Mouse (Mus musculus) 3134 (cell line): ENCODE results near the gene Fam198a.
"Not testable (repeated sequence)": the region's sequence is repeated elsewhere in the genome, so short reads cannot be mapped to it uniquely, and the experiment has no call there.

Experiments
- DNase-seq: peaks from one replicate; pipeline ENCODE4 v3.0.0-alpha.2; 2011; ENCODE audit warnings: low spot score; ENCODE audit not compliant: insufficient read length; ENCODE audit errors: extremely low read depth

The Fam198a gene

GRCm38 (mm10) chr9:122018079-122018478 is 67.3 kb downstream of the Fam198a start:
- DNase-seq: no peak

DNA sequence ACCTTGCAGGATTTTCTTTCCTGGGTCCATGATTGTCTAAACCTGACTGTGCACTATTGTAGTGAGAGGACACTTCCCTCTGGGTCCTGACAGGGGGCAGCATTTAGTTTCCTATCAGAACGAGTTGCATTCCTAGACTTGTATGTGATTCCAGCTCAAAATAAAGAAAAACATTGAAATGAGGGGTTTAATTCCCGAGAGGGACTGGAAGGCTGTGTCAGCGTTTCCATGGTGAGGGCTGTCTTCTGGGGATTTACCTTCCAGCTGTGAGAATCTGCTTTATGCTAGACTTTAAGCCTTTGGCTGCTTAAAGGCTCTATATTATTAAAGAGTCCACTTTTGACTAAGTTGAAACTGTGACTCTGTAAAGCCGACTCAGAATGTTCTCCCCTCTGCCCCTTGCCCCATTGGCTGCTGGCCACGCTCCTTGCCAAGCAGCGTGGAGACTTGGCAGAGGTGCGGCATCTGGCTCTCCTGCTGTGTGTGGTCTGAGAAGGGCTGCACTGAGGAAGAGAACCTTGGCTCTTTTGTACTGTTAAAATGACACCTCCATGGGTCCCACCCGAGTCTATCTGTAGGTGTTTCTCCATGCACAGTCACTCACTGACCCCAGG is 68.1 kb downstream of the Fam198a start:
- DNase-seq: peak; percentile 21

DNA sequence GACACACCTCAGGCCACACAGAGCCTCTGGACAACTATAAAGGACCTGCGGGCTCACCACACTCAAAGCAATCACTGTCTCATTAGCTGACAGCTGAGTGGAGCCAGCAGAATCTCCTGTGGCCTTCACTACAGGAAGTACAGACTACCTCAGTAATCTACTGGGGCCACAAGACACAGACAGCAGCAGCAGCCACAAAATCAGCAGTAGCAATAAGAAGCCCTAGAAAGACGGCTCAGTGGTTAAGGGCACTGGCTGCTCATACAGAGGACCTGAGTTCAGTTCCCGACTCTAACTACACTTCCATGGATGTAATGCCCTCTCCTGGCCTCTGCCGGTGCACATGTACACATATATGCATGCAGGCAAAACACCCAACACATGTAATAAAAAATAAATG is 69.5 kb downstream of the Fam198a start:
- DNase-seq: no peak

DNA sequence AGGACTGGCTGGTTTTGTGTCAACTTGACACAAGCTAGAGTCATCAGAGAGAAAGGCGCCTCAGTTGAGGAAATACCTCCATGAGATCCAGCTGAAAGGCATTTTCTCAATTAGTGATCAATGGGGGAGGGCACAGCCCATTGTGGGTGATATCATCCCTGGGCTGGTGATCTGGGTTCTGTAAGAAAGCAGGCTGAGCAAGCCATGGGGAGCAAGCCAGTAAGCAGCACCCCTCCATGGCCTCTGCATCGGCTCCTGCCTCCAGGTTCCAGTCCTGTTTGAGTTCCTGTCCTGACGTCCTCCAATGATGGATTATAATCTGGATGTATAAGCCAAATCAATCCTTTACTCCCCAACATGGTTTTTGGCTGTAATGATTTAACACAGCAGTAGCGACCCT is 70.4 kb downstream of the Fam198a start:
- not testable (repeated sequence) for DNase-seq

GRCm38 (mm10) chr9:122021581-122021980 is 70.8 kb downstream of the Fam198a start:
- no peak for DNase-seq

DNA sequence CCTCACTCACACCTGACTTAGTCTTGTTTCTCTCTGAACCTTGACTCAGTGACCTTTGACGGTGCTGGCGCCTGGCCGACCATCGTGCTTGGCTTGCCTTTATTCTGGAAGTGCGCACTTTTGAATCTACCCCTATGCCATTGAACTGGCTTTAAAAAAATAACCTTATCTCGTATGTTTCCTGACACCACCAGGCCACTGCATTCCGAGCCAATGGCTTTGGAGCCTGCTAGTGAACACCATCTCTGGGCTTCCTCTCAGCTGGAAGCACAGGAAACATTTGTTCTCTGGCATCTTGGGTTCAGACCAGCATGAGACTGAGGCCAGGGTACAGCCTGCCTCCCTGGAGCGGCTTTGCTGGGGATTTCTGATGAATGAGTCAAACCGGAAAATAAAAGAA is 72.0 kb downstream of the Fam198a start:
- no peak for DNase-seq

DNA sequence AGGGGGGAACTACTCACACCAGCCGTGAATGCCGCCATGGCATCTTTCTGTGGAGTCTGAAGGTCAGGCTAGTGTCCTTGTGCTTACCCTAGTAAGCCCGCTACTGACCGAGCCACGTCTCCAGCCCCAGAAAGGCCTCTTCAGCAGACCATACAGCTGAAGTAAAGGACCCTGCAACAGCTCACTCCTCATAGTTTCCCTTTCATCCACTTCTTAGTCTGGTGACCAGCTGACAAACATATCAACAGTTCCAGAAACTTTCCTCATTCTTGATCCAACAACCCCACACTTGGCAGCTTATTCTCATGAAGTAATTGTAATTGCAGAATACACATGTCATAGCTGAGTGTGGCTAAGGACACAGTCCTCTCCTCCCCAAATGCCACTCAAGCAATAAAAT is 73.1 kb downstream of the Fam198a start:
- DNase-seq: no peak

GRCm38 (mm10) chr9:122024419-122024818 is 73.6 kb downstream of the Fam198a start:
- DNase-seq: no peak

DNA sequence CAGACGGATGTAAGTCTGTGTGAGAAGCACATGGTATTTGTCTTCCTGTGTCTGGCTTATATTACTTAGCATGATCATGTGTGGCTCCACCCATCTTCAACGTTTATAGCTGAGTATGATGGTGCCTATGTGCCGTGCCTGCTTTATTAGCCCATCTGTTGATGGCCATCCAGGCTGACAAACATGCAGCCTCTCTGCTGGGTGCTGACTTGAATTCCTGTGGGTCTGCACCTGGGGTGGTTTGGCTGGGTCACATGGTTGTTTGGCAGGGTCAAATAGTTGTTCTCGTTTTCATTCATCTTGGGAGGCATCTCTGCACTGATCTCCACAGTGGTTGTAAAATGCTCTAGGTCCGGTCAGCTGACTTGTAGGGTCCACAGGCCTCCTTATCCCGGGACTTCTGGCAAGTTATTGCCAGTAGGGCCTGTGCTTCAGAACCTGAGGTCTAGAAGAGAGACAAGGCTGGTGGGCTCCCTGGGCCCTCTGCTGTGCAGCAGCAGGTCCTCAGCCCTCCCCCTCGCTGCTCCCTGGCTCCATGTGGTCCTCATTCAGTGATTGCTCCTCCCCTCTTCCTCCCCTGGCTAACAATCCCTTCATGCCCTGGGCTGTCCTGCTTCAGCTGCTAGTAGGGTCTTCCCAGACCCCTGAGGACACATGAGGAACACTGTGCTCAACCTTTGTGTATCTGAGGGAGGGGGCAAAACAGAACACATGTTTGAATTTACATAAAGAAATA is 75.2 kb downstream of the Fam198a start:
- DNase-seq: peak; percentile 16

GRCm38 (mm10) chr9:122027081-122027913 is 76.5 kb downstream of the Fam198a start:
- DNase-seq: no peak

- no peak for DNase-seq
Observed at GRCm38 (mm10) chr9:122027914-122028745, 77.3 kb downstream of the Fam198a start.

- no peak for DNase-seq
Observed at GRCm38 (mm10) chr9:122029765-122030164, 79.0 kb downstream of the Fam198a start.
